Mouse (Mus musculus) bone marrow macrophage, adult 2 months (primary cell): Measurements from ENCODE around the gene Ccdc89. TPM values are rescaled to one million over a fixed set of nuclear protein-coding genes. Genes with fewer than 3 reads are reported as not detected.

Source experiments
- H3K27ac ChIP-seq: 2 replicates; pipeline ENCODE4 v1.5.1; 2012; ENCODE audit warnings: low read depth, low read length; ENCODE audit not compliant: insufficient read depth
- H3K4me1 ChIP-seq: 2 replicates; pipeline ENCODE4 v1.6.1; 2012; ENCODE audit warnings: low read length; ENCODE audit not compliant: control insufficient read depth, insufficient read depth
- H3K4me3 ChIP-seq: 2 replicates; pipeline ENCODE4 v1.5.1; 2012; ENCODE audit warnings: mild to moderate bottlenecking, low read length, moderate library complexity; ENCODE audit not compliant: insufficient read depth
- CTCF ChIP-seq: IDR thresholded peaks from 2 replicates; pipeline ENCODE4 v1.5.1; 2012; ENCODE audit warnings: low read depth, mild to moderate bottlenecking, low read length, moderate library complexity
- POLR2A ChIP-seq: IDR thresholded peaks from 2 replicates; pipeline ENCODE4 v1.6.1; 2012; ENCODE audit warnings: mild to moderate bottlenecking, low read depth, low read length, borderline replicate concordance
- polyA plus RNA-seq: library from polyadenylated mRNA; stranded (reverse); fragments of >200 nt; gene quantifications from 2 replicates; pipeline ENCODE4 v1.2.4, GENCODE M21; 2012; ENCODE audit not compliant: missing spikeins, insufficient read depth, insufficient read length

Ccdc89 gene
- polyA plus RNA-seq, 1 experiment, result not detected

- no peak for TF ChIP-seq POLR2A
- no peak for TF ChIP-seq CTCF
- Histone ChIP-seq H3K4me3 (peak overlapping the region; percentile 96), H3K27ac (peak overlapping the region; percentile 28; the same call in 1 of the 2 replicates), H3K4me1 (0 out of 2 replicates have a peak, but pooled peaks cover under 1% of the 10 kb centered on the region)
Observed at GRCm38 (mm10) chr7:90442070-90442469, 15.7 kb downstream of the Ccdc89 start.

DNA sequence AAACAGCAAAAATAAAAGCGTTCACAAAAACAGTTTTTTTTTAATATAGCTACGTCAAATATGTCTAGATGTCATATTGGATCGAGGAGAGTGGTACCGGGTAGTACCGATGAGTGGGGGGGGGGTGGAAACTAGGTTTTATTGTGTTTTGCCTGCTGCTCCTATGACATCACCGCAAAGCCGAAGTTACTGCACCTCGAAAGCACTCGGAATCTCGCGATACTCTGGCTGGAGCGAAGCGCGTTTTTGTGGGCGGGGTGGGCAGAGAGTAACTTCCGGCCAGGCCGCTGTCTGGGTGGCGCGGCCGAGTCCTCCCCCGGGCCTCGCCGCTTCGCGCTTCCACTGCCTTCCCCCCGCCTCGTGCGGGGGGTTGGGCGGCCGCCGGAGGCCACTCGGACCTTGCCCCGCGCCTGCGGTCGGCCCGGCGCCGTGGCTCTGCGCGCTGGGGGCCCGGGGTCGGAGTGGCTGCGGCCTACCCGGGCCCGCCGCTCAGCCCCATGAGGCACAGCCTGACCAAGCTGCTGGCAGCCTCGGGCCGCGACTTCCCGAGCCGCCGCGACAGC lies 16.2 kb downstream of the Ccdc89 start, which contains the start of gene Crebzf:
Crebzf (plus strand) TSS at position 212 of the 563 bp plus-strand sequence.
- no peak; the same call in 1 of the 2 replicates for TF ChIP-seq POLR2A
- TF ChIP-seq CTCF, result no peak
- Histone ChIP-seq H3K27ac (peak within 1 kb of the TSS; percentile 87), H3K4me3 (peak within 1 kb of the TSS; percentile 96), H3K4me1 (0 out of 2 replicates have a peak, but pooled peaks cover 2% of the 10 kb centered on the region)

GRCm38 (mm10) chr7:90443101-90444091 lies 17.0 kb downstream of the Ccdc89 start:
- TF ChIP-seq POLR2A (no peak), CTCF (no peak)
- H3K4me3 ChIP-seq, result peak overlapping the region; percentile 96
- peak overlapping the region; percentile 87 for H3K27ac ChIP-seq
- 0 out of 2 replicates have a peak, but pooled peaks cover 2% of the 10 kb centered on the region for H3K4me1 ChIP-seq

GRCm38 (mm10) chr7:90444206-90444605 lies 17.8 kb downstream of the Ccdc89 start:
- TF ChIP-seq POLR2A (no peak), CTCF (no peak)
- Histone ChIP-seq H3K4me1 (peaks cover 4% of the 10 kb centered on the region; the same call in 1 of the 2 replicates), H3K4me3 (peak overlapping the region; percentile 96), H3K27ac (no peak overlapping the region)

- peak overlapping the region; percentile 97 for H3K4me3 ChIP-seq
- TF ChIP-seq POLR2A (no peak), CTCF (no peak)
- H3K27ac ChIP-seq, result peak overlapping the region; percentile 86
- H3K4me1 ChIP-seq, result peaks cover 2% of the 10 kb centered on the region
Observed at GRCm38 (mm10) chr7:90456149-90456844, 29.9 kb downstream of the Ccdc89 start.

- Histone ChIP-seq H3K27ac (peak within 1 kb of the TSS; percentile 86), H3K4me3 (peak within 1 kb of the TSS; percentile 97), H3K4me1 (peaks cover 2% of the 10 kb centered on the region)
- TF ChIP-seq POLR2A, result peak; percentile 44; the same call in 1 of the 2 replicates
- no peak for TF ChIP-seq CTCF
Observed at GRCm38 (mm10) chr7:90456845-90457468, 30.6 kb downstream of the Ccdc89 start, which contains the start of gene Tmem126a. Gene Tmem126a (minus strand): TSS chr7:90457229.

DNA sequence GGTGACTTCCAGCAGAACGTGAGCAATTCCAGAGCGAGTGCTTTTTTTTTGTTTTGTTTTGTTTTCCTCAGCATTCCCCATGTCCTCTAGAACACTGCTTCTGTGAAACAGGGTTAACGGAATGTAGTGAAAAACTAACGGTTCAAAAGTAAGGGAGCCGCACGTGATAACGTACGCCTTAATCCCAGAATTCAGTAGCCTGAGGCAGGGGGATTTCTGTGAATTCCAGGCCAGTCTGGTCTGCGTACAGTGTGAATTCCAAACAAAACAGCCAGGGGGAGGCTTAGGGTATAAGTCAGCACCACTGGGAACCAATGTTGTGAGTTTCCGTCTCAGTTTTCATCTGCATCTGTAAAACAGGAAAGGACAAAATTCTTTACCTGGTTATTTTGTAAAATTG lies 31.1 kb downstream of the Ccdc89 start:
- Histone ChIP-seq H3K4me3 (peak overlapping the region; percentile 97), H3K4me1 (peaks cover 2% of the 10 kb centered on the region), H3K27ac (peak overlapping the region; percentile 62)
- TF ChIP-seq POLR2A (no peak), CTCF (no peak)

- Histone ChIP-seq H3K27ac (no peak overlapping the region), H3K4me3 (no peak overlapping the region), H3K4me1 (peaks cover 2% of the 10 kb centered on the region)
- no peak for TF ChIP-seq CTCF
- TF ChIP-seq POLR2A, result no peak
Observed at GRCm38 (mm10) chr7:90460330-90460729, 34.0 kb downstream of the Ccdc89 start.

DNA sequence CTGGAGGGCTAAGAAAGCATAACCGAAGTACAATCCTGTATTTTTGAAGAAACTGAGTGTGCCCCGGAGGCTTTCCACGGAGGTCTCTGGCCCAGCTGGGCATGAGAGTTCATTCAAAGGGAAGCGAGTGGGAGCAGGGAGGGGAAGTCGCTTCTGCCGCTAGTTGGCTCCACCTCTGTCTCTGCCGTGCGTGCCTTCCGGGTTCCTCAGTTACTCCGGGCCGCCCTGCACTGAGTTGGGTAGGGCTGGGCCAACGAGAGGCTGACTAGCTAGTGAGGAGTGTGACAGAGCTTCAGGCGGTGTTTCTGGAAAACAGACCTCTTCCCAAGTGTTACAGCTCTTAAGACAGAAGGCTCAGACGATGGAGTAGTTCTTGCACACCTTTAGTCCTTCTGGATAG lies 34.6 kb downstream of the Ccdc89 start:
- peaks cover 2% of the 10 kb centered on the region; the same call in 1 of the 2 replicates for H3K4me1 ChIP-seq
- H3K27ac ChIP-seq, result no peak overlapping the region
- TF ChIP-seq POLR2A (no peak), CTCF (no peak)
- no peak overlapping the region for H3K4me3 ChIP-seq
